Mouse (Mus musculus): ENCODE measurements around the gene Bub1b.
"Not testable (repeated sequence)": the region's sequence is repeated elsewhere in the genome, so short reads cannot be mapped to it uniquely, and the experiment has no call there.

The Bub1b gene

GRCm38 (mm10) chr2:118606976-118607375, 9.0 kb downstream of the Bub1b start:
- in situ Hi-C loops (cut with MboI; ENCODE audit: unreplicated experiment in 2 of 2) = loop anchor here (5.0 to 25.0 kb wide), 4 partner anchors 65 to 345 kb away; partner anchors contain the start of gene Fsip1 (in 1 of the 2)

GRCm38 (mm10) chr2:118618013-118618412, 20.0 kb downstream of the Bub1b start:
- in situ Hi-C loops (cut with MboI; ENCODE audit: unreplicated experiment in 2 of 2) = loop anchor here in 1 of 2 experiments (25.0 kb wide), 1 partner anchor 356 kb away; the partner anchor contains the start of gene Fsip1

- in situ Hi-C loops (cut with MboI; ENCODE audit: unreplicated experiment in 2 of 2) = loop anchor here in 1 of 2 experiments (25.0 kb wide), 1 partner anchor 358 kb away; the partner anchor contains the start of gene Fsip1
These were observed 22.1 kb downstream of the Bub1b start for GRCm38 (mm10) chr2:118620101-118620500.

- in situ Hi-C loops (cut with MboI; ENCODE audit: unreplicated experiment in 2 of 2) = loop anchor here in 1 of 2 experiments (25.0 kb wide), 1 partner anchor 358 kb away; the partner anchor contains the start of gene Fsip1
These were observed 22.6 kb downstream of the Bub1b start for GRCm38 (mm10) chr2:118620608-118621007.

GRCm38 (mm10) chr2:118629276-118629675, 31.3 kb downstream of the Bub1b start:
- in situ Hi-C loops (cut with MboI; ENCODE audit: unreplicated experiment in 2 of 2) = loop anchor here in 1 of 2 experiments (25.0 kb wide), 1 partner anchor 558 kb away; no protein-coding TSS in a partner anchor

- in situ Hi-C loops (cut with MboI; ENCODE audit: unreplicated experiment in 2 of 2) = loop anchor here (10.0 to 25.0 kb wide), 3 partner anchors 341 to 554 kb away; no protein-coding TSS in a partner anchor
These were observed 35.4 kb downstream of the Bub1b start for GRCm38 (mm10) chr2:118633441-118633840.

- in situ Hi-C loops (cut with MboI; ENCODE audit: unreplicated experiment in 2 of 2) = loop anchor here (5.0 to 25.0 kb wide), 7 partner anchors 60 to 550 kb away; partner anchors contain the start of gene Ccdc9b (in 2 of the 2)
These were observed 39.2 kb downstream of the Bub1b start for GRCm38 (mm10) chr2:118637258-118637657.

GRCm38 (mm10) chr2:118637888-118638526, 40.0 kb downstream of the Bub1b start:
- in situ Hi-C loops (cut with MboI; ENCODE audit: unreplicated experiment in 2 of 2) = loop anchor here (5.0 to 25.0 kb wide), 7 partner anchors 59 to 549 kb away; partner anchors contain the start of gene Ccdc9b (in 2 of the 2)

GRCm38 (mm10) chr2:118638686-118639085, 40.7 kb downstream of the Bub1b start:
- in situ Hi-C loops (cut with MboI; ENCODE audit: unreplicated experiment in 2 of 2) = loop anchor here (5.0 to 25.0 kb wide), 7 partner anchors 59 to 549 kb away; partner anchors contain the start of gene Ccdc9b (in 2 of the 2)

GRCm38 (mm10) chr2:118641147-118641546, 43.1 kb downstream of the Bub1b start:
- in situ Hi-C loops (cut with MboI; ENCODE audit: unreplicated experiment in 2 of 2) = loop anchor here (5.0 to 25.0 kb wide), 2 partner anchors 46 to 546 kb away; no protein-coding TSS in a partner anchor

- in situ Hi-C loops (cut with MboI; ENCODE audit: unreplicated experiment in 2 of 2) = loop anchor here (5.0 to 25.0 kb wide), 2 partner anchors 45 to 545 kb away; no protein-coding TSS in a partner anchor
These were observed 44.4 kb downstream of the Bub1b start for GRCm38 (mm10) chr2:118642431-118642830.

- in situ Hi-C loops (cut with MboI; ENCODE audit: unreplicated experiment in 2 of 2) = loop anchor here (5.0 to 25.0 kb wide), 2 partner anchors 44 to 544 kb away; no protein-coding TSS in a partner anchor
These were observed 44.9 kb downstream of the Bub1b start for GRCm38 (mm10) chr2:118642942-118643341.

GRCm38 (mm10) chr2:118646665-118647064, 48.7 kb downstream of the Bub1b start:
- in situ Hi-C loops (cut with MboI; ENCODE audit: unreplicated experiment in 2 of 2) = loop anchor here in 1 of 2 experiments (25.0 kb wide), 1 partner anchor 541 kb away; no protein-coding TSS in a partner anchor

GRCm38 (mm10) chr2:118650697-118651096, 52.7 kb downstream of the Bub1b start:
- in situ Hi-C loops (cut with MboI; ENCODE audit: unreplicated experiment in 2 of 2) = not testable (repeated sequence)

GRCm38 (mm10) chr2:118656688-118657281, 58.8 kb downstream of the Bub1b start:
- in situ Hi-C loops (cut with MboI; ENCODE audit: unreplicated experiment in 2 of 2) = no loop called here

GRCm38 (mm10) chr2:118658457-118658856, 60.4 kb downstream of the Bub1b start:
- in situ Hi-C loops (cut with MboI; ENCODE audit: unreplicated experiment in 2 of 2) = no loop called here

GRCm38 (mm10) chr2:118659077-118659476, 61.1 kb downstream of the Bub1b start:
- in situ Hi-C loops (cut with MboI; ENCODE audit: unreplicated experiment in 2 of 2) = no loop called here

GRCm38 (mm10) chr2:118659493-118659892, 61.5 kb downstream of the Bub1b start:
- in situ Hi-C loops (cut with MboI; ENCODE audit: unreplicated experiment in 2 of 2) = no loop called here

GRCm38 (mm10) chr2:118659998-118660452, 62.0 kb downstream of the Bub1b start:
- in situ Hi-C loops (cut with MboI; ENCODE audit: unreplicated experiment in 2 of 2) = no loop called here

GRCm38 (mm10) chr2:118661891-118662290, 63.9 kb downstream of the Bub1b start:
- in situ Hi-C loops (cut with MboI; ENCODE audit: unreplicated experiment in 2 of 2) = no loop called here
